Mouse (Mus musculus): ENCODE measurements at regions not wholly inside any gene's neighbourhood (a gene's known extent, or its start where the extent isn't known, plus 50 kb on each side); places are given as distances from the start of the nearest gene placed in this dataset.

- DNase-seq = no peak
Measured at GRCm38 (mm10) chr11:110588280-110588679, 189.4 kb downstream of the Map2k6 start.

GRCm38 (mm10) chr11:110595266-110595862, 196.4 kb downstream of the Map2k6 start:
- no peak for DNase-seq

GRCm38 (mm10) chr11:110605041-110605882, 206.3 kb downstream of the Map2k6 start:
- DNase-seq = no peak

- no peak for DNase-seq
Measured at GRCm38 (mm10) chr11:110609276-110609675, 210.4 kb downstream of the Map2k6 start.

- DNase-seq = no peak
Measured at GRCm38 (mm10) chr11:110610831-110611230, 211.9 kb downstream of the Map2k6 start.

- DNase-seq = no peak
Measured at GRCm38 (mm10) chr11:110632001-110632400, 233.1 kb downstream of the Map2k6 start.

- DNase-seq = peak; percentile 4
Measured at GRCm38 (mm10) chr11:110633351-110633750, 234.4 kb downstream of the Map2k6 start.

- peak; percentile 14 for DNase-seq
Measured at GRCm38 (mm10) chr11:110642485-110642884, 243.6 kb downstream of the Map2k6 start.

GRCm38 (mm10) chr11:110649575-110650210, 250.8 kb downstream of the Map2k6 start:
- DNase-seq = no peak

- no peak for DNase-seq
Measured at GRCm38 (mm10) chr11:110652068-110652467, 253.1 kb downstream of the Map2k6 start.

GRCm38 (mm10) chr11:110656524-110657156, 257.7 kb downstream of the Map2k6 start:
- no peak for DNase-seq

- no peak for DNase-seq
Measured at GRCm38 (mm10) chr11:110657854-110658253, 258.9 kb downstream of the Map2k6 start.

GRCm38 (mm10) chr11:110670626-110671508, 271.9 kb downstream of the Map2k6 start:
- DNase-seq = no peak

GRCm38 (mm10) chr11:110672941-110673340, 274.0 kb downstream of the Map2k6 start:
- no peak for DNase-seq

- DNase-seq = no peak
Measured at GRCm38 (mm10) chr11:110692824-110693223, 275.0 kb upstream of the Kcnj16 start.

- no peak for DNase-seq
Measured at GRCm38 (mm10) chr11:110697067-110697466, 270.8 kb upstream of the Kcnj16 start.

GRCm38 (mm10) chr11:110698342-110698741, 269.5 kb upstream of the Kcnj16 start:
- no peak for DNase-seq

GRCm38 (mm10) chr11:110700976-110701375, 266.9 kb upstream of the Kcnj16 start:
- no peak for DNase-seq

- no peak for DNase-seq
Measured at GRCm38 (mm10) chr11:110702119-110702518, 265.7 kb upstream of the Kcnj16 start.

- DNase-seq = no peak
Measured at GRCm38 (mm10) chr11:110703511-110703910, 264.3 kb upstream of the Kcnj16 start.

- no peak for DNase-seq
Measured at GRCm38 (mm10) chr11:110707328-110707727, 260.5 kb upstream of the Kcnj16 start.

GRCm38 (mm10) chr11:110715300-110715699, 252.5 kb upstream of the Kcnj16 start:
- DNase-seq = no peak

All from lung, postnatal 10 days (tissue).